Mouse (Mus musculus): ENCODE measurements around the gene Baz1b.

GRCm38 (mm10) chr5:135242136-135242535 is 55.1 kb downstream of the Baz1b start:
- TF ChIP-seq CTCF (IDR thresholded peaks at IDR 0.05; ENCODE audit: control insufficient read depth, insufficient read depth, insufficient read length) (no peak), MAX (IDR thresholded peaks at IDR 0.05) (no peak), USF1 (IDR thresholded peaks at IDR 0.05; ENCODE audit: low read depth) (no peak), CEBPB (IDR thresholded peaks at IDR 0.05; ENCODE audit: low read depth) (no peak), MYOD1 (IDR thresholded peaks at IDR 0.05; ENCODE audit: control insufficient read depth, insufficient read length, low read depth) (no peak)

All from C2C12 (cell line).